Mouse (Mus musculus) telencephalon, adult 2 months (tissue): Measurements from ENCODE around the gene Stoml2.
A peak's percentile ranks its signal among the peaks of the same experiment; 100 is the strongest.

ENCODE experiments used
- DNase-seq: peaks from one replicate; pipeline ENCODE4 v3.0.0-alpha.2; 2011; ENCODE audit warnings: low read depth, low spot score

Stoml2 gene

DNA sequence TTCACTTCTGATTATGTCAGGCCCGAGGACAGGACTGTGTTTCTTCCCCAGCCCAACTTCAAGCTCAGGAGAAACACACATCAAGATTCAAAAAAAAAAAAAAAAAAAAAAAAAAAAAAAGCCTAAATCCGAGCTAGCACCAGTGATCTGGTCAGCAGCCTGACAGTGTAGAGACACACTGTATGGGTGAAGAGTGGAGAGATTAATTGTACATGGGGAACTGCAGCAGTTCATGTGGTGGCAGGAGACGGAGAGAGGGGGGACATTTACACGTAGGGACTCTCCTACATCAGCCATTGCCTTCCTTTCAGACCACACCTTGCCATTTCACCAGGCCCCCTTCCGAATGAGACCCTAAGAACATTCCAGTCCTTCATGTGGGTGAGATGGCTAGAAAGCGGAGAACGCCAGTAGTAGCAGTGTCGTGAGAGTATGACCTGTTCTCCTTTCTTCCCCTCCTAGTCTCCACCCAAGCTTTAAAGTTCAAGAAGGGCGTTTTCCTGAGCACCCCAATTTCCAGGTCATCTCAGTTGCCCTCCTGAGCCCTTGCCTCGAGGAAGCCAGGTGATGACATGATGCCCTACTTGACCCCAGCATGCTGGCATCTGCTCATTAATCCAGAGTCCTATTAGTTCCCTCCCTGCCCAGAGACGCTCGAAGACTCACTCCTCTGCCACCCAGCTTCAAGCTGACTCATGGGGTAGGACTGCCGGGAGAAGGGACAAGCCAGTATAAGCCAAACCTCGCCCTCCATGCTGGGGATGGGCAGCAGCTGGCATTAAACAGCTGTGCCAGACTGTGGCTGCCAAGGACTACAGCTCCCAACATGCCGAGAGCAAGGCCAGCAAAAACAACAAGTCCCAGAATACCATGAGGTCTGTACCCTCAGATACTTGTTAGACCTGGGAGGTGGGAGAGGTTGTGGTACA is 7.3 kb upstream of the Stoml2 start:
- DNase-seq, result peak; percentile 61

DNA sequence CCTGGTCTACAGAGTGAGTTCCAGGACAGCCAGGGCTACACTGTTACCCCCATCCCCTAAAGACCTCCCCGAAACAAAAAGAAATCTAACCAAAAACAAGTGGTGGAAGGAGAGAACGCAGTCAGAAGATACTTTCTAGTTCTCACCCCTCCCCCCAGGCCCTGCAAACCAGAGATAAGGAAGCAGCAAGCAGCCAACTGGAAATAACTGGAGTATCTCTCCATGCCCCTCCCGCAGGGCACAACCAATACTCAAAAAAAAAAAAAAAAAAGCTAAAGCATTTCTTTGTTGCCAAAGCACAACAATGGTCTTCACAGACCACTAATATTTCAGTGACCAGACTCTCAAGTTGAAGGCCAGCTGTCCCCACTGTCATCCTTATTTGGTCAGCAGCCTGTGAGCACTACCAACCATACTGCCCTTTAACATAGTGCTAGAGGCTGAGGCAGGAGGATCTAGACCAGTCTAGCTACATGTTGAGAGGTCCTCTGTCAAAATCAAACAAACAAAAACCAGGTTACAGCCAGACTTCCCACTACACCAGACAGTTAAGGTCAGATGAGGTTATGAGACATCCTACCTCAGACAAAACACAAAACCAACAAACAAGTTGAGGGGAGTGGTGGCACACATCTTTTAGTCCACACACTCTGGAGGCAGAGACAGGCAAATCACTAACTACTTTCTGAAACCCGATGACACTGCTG is 6.5 kb upstream of the Stoml2 start:
- no peak for DNase-seq

DNA sequence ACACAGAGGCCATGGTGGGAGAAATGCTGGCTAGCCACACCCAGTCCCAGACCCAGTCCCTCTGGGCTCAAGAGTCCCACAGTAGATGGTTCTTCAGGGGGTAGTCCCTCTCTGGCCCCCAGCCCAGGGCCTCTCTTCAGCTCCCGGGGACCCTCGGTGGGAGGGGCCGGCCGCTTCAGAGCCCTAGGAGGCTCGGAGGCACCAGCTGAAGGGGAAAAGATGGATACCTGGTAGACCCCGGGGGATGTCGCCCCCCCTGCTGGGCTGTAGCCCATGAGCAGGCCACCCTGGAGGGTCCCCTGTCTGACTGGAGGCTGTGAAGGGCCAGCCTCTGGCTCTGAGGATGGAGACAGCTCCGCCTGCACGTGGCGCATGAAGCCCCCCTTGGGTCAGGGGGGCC is 4.8 kb upstream of the Stoml2 start:
- no peak for DNase-seq

DNA sequence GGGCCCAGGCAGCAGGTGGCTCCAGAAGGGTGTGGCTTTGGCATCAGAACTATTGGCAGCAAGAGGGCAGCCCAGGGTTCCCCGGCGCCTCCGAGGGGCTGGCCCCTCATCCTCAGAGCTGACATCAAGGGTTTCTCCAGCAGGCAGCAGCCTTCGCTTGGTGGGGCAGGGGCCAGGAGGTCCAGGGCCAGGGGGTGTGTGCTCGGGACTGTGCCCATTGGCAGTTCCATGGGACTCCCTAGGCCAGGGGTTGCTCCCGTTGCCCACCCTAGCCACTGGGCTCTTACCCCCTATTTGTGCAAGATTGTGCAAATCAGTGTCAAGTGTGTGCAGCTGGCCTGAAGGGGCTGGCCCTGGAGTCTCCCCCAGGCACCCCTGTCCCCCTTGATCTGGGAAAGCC is 4.3 kb upstream of the Stoml2 start:
- DNase-seq, result no peak

DNA sequence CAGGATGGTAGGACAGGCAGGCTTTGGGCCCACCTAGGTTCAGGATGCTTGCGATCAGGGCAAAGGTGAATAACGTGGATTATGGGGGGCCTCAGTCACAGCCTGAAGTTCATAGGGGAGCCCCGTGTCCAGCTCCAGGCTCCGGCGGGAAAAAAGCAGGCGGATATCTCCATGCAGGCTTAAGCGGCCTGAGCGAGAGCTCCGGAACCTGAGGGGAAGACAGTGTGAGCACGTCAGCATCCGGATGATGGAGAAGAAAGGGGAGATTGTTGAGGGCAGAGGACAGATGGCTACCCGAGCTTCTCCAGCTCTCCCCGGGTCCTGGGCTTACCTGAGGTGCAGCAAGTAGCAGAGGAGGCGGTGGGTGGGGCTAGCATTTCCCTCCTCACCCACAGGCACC is 2.0 kb upstream of the Stoml2 start:
- DNase-seq, result no peak

DNA sequence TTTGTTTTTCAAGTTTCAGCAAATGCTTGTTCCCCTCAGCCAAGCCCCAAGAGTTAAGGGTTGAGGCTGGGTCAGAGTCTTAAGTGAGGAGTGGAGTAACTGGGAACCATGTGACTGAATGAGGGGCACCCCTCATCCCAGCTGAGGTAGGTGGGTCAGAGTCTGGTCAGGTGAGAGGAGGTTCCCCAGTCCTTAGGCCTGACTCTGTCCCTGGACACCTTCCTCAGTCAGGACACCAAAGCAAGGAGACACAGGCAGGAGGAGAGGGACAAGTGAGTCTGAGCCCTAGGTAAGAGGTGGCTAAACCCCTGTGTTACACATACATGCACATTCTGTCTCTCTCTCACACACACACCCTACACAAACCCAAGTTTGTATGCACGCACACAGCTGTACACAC is 991 bp upstream of the Stoml2 start:
- no peak for DNase-seq

DNA sequence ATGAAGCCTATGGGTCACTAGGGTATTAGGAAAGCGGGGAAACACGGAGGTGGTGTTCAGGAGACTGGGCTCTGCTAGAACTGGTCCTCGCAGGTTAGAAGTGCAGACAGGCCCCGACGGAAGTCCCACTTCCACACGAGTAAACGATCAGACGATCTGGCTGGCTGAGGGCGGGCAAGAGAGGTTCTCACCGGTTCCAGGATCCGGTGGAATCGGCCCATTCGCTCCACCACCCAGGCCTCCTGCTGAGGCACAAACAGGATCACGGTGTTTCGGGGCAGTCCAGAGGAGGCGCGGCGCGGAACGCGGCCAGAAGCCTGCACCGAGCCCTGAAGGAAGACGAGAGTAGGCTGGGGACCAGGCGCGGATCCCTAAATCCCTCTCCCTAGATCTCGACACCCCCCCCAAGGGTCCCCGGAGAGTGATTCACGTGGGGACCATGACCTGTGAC is 705 bp downstream of the Stoml2 start:
- DNase-seq, result no peak

DNA sequence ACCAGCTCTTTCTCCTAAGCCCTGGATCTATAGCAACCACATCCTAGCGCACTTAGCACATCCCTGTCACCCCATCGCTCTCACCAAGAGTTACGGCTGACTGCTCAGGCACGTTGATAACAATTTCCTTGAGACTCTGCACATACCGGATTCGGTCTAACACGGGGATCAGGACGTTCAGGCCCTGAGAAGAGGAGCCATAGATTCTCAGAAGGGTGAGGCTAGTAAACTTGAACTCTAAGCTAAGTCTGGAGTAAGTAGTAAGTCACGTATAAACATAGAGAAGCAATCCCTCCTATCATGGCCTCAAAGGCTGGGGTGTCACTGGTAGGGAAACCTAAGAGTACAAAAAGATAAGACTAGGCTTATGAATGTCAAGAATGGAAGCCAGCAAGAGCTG is 1.2 kb downstream of the Stoml2 start:
- no peak for DNase-seq

DNA sequence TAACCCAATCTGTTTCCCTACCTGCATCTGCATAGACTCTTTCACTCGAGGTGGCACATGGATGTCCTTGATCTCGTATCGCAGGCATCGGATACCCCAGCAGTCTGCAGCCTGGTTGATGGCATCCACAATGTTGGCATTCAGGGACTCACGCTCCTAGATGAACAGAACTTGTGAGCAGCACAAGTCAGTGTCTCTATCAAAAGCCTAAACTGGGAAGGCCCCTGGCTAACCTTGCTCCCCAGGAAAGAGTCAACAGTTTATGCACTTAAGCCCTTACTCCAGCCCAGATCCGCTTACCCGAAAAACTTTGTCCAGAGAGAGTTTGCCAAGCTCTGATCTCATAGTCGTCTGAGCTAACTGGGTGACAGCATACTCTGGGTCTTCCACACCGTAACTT is 1.8 kb downstream of the Stoml2 start:
- no peak for DNase-seq

DNA sequence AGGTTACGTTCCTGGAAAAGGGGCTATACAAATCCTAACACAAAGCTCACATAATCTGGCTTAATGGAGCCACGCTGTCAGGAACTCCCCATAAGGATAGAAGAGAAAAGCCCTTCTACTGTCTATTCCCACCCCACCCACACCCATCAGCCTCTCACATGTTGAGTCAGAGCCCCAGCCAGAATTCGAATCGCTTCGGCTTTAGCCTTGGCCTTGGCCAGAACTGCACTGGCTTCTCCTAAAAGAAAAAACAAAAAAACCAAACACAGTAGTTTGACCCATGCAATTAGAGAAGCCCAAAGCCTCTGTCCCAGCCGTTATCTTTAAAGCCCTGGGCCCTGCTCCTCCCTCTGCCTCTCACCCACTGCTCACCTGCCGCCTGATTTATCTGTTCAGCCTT is 2.4 kb downstream of the Stoml2 start:
- no peak for DNase-seq

DNA sequence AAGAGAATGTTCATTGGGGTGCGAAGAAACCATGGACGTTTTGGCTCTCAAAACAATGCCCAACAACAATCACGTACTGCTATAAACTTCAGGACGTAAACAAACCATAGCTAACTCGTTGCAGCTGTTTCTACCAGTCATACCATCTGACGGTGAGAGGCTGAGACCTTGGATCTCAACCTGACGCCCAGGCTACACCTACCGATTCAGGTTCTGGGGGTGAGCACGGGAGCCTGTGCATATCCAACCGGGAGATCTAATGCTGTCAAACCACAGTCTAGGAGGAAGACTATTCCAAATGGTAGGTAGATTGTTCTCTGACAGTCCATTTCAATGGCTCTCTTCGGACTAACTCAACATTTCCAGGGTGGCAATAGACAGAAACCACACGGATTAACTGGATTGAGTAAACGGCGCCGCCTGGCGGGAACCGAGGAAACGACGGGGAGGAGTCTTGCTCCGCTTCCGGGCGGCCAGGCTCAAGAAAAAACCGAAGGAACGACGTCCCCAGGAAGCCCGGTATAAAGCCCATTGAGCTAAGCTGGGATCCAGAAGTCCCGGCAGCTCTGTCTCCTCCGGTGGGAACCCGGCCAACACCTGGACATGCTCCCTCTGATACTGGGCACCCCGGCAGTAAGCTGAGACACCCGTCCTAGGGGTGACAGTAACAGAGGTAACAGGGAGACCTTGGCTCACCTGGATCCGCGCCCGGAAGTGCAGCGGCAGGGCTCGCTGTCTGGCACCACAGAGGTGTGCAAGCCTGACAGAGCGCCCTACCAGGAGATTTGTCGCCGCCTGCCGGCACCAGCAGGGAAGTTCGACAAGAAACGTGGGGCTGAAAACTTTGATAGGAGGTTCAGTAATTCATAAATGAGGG is 6.2 kb downstream of the Stoml2 start, which contains the start of gene Pigo:
Pigo (minus strand) TSS at position 736 of the 877 bp plus-strand sequence.
- peak; percentile 93 for DNase-seq

DNA sequence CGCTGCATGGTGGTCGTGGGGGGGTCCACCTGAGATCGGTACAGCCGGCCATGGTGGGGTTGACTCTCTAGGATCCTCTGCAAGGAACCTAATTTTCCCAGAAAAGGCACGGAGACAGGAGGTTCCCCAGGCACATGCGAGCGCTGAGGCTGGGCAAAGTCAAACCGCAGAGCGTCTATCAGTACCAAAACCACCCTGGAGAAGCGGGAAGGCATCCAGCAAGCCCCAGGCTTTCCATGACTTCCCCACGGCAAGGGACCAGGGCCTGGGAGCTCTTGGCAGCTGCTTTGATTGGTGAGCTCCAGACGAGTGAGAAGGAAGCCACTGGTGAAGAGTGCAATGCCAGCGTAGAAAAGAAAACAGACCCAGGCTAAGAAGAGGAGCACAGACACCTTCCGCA is 6.8 kb downstream of the Stoml2 start:
- DNase-seq, result no peak

DNA sequence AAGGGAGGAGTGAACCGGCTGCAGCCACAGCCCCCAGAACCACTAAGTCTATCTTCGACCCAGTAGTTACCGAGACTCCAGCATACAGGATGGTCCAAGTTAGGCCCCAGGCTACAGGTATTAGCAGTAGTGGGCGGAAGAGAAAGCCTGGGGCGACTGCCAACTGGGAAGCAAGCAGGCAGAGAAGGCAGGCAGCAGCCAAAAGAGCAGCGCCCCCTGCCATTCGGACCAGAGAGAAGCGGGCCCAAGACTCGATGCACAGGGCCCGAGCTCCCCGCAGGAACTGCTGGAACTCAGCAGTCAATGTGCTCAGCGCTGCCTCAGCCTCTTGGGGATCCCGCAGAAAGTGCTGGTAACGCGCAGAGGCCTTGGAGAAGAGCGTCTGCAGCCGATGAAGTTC is 10.2 kb downstream of the Stoml2 start:
- DNase-seq, result no peak

DNA sequence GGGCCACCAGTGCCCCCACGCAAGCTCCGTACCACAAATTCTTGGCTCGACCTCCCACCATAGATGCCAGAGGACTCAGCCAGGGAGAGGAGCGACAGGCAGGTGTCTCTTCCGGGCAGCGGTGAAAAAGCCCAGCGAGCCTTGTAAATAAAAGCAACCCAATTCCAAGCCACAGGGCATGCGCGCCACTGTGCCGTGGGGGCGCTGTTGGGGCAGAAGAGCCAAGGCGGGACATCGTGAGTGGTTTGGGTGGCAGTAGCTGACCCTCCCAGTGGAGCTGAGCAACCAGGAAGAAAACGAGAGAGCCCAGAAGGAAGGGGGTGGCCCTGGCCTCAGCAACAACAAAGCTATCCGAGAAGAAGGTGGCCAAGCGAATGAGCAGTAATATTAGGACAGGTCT is 10.6 kb downstream of the Stoml2 start:
- DNase-seq, result no peak

DNA sequence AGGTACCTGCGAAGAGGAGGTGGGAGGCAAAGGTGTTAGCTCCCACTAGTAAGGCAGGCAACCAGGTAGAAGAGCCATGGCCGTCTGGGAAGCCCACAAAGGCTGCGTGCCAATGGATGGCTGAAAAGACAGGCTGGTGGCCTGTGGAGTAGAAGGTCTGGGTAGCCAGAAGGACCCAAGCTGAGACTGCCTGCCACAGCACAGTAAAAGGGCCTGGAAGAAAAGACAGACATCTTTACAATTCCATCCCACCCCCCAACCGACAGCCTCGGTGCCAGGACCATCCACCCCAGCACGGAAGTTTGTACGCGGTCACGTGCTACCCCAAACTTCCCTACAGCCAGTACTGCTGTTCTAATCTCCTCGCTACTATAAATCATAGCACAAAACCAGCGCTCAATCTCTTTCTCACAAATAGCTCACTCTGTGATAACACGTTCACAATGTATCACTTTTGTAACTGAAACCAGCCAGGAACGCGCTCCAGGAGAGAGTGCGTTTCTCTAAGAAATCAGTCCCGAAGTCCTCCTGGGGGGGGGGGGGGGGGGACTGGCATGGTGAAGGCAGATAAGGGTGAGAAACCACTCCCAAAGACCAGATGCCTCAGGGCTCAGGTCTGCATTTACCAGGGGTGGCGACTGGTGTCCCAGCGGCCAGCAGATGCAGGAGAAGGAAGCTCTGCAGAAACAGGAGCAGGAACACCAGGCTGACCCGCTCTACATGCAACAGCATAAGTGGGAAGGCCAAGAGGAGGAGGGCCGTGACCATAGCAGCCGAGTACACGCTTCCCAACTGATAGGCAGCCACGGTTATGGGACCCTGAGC is 11.7 kb downstream of the Stoml2 start:
- no peak for DNase-seq

DNA sequence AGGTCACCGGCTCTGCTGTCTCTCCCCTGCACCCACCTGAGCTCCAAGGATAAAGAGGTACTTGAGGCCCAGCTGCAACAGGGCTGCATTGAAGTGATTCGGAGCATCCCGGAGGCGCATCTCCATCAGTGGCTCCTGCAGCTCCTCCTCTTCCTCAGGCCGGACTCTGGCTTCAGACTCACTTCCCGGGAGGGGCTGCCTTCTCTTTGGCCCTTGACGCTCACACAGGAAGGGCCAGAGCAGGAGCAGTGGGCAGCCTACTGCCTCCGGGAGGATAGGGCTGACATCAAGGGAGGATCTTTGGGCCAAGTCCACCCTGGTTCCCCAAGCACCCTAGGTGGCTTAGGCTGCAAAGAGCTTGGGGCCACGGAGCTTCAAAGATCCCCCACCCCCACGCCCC is 12.3 kb downstream of the Stoml2 start:
- no peak for DNase-seq

DNA sequence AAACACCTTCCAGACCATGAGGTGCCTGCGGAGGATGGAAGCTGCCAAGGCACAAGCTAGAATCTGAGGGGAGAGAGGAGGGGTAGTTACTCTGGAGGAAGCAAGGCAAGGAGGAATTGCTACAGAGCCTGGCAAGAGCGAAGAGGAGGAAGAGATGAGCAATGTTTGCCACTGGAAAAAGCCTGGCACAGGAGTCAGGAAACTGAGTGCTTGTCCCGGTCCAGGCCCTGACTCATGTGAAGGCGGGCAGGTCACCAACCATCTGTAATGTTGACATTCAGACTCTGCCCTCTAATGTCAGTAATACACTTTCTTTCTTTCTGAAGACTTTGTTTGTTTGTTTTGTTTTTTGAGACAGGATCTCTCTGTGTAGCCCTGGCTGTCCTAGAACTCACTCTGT is 13.4 kb downstream of the Stoml2 start:
- DNase-seq, result no peak

DNA sequence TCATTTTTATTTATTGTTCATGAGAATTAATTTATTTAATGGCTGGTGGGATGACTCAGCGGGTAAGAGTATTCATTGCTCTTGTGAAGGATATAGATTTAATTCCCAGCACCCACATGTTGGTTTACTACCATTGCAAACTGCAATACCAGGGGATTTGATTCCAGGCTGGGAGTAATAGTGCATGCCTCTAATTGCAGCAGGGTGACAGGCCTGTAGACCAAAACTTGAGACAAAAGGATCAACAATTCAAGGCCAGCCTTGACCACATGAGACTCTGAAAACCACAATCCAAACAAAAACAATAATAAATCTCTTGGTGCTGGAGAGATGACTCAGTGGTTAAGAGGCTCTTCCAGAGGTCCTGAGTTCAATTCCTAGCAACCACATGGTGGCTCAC is 19.4 kb downstream of the Stoml2 start:
- no peak for DNase-seq

DNA sequence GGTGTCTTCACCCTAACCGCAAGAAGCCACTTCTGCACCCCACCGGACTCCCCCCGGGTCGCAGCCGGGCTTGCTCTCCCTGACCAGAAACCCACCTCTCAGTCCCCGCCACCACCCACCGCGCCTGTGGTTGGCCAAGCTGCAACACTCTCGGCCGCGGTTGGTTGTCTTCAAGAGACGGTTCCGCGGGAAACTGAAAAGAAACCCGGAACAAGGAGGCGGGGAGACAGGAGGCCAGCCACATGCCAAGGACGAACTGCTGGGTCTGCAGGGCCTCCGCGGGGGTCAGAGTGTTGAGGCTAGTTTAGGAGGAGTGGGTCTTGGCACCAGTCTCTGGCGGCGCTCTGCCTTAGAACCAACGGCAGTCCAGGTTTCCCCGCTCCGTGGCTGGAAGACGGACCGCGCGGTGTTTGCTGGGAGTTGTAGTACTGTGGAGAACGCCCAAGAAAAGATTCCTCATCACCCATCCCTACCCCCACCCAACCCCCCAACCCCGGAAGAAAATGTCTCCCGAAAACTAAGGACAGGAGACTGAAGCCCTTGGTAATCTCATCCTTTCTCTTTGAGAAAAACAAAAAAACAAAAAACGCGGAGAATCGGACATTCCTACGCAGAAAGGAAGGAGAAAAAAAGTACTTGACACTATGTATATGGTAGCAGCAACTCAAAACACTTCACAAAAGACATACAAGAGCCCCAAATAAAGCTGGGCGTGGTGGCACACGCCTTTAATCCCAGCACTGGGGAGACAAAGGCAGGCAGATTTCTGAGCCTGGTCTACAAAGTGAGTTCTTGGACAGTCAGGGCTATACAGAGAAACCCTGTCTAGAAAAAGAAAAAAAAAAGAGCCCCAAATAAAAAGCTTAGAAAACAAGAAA is 21.1 kb downstream of the Stoml2 start, which contains the start of gene Fancg:
Fancg (minus strand) TSS at position 346 of the 878 bp plus-strand sequence.
- DNase-seq, result peak; percentile 82

DNA sequence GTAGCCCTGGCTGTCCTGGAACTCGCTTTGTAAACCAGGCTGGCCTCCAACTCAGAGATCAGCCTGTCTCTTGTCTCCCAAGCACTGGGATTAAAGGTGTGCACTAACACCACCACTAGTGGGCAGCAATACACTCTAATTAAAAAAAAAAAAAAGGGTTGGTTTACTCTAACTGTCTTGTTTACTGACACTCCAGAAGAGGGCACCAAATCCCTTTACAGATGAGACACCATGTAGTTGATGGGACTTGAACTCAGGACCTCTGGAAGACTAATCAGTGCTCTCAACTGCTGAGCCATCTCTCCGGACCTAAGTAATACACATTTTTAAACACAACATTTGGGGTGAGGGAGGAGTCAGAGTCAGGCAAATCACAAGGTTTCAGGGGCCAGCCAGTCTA is 25.7 kb downstream of the Stoml2 start:
- peak; percentile 28 for DNase-seq
